Mouse (Mus musculus) neural tube, embryonic 13.5 days (tissue): Measurements from ENCODE around the gene Trappc11. TPM values are rescaled to one million over a fixed set of nuclear protein-coding genes. Genes with fewer than 3 reads are reported as not detected.
"Not testable (repeated sequence)": the region's sequence is repeated elsewhere in the genome, so short reads cannot be mapped to it uniquely, and the experiment has no call there.

Experiments
- ATAC-seq: fragments of 200-750 bp; cut with Nextera tagmentation; 2 replicates; pipeline ENCODE4 v1.8.0; 2017; ENCODE audit warnings: low read depth, mild to moderate bottlenecking, moderate TSS enrichment, moderate library complexity
- H3K27ac ChIP-seq: fragments of 300-500 bp; sonication (generic); replicated peaks from 2 replicates; pipeline ENCODE4 v1.5.1; 2015; ENCODE audit warnings: moderate library complexity, mild to moderate bottlenecking, inconsistent platforms
- H3K27me3 ChIP-seq: fragments of 300-500 bp; sonication (generic); 2 replicates; pipeline ENCODE4 v1.6.1; 2015; ENCODE audit warnings: mild to moderate bottlenecking, inconsistent platforms
- H3K36me3 ChIP-seq: fragments of 300-500 bp; sonication (generic); 2 replicates; pipeline ENCODE4 v1.6.1; 2015; ENCODE audit warnings: mild to moderate bottlenecking, inconsistent platforms
- H3K4me1 ChIP-seq: fragments of 300-500 bp; sonication (generic); replicated peaks from 2 replicates; pipeline ENCODE4 v1.6.1; 2015; ENCODE audit warnings: inconsistent platforms
- H3K4me2 ChIP-seq: fragments of 300-500 bp; sonication (generic); 2 replicates; pipeline ENCODE4 v1.6.1; 2015; ENCODE audit warnings: inconsistent platforms, mild to moderate bottlenecking, moderate library complexity
- H3K4me3 ChIP-seq: fragments of 300-500 bp; sonication (generic); 2 replicates; pipeline ENCODE4 v1.5.1; 2015; ENCODE audit warnings: mild to moderate bottlenecking, inconsistent platforms
- H3K9ac ChIP-seq: fragments of 300-500 bp; sonication (generic); 2 replicates; pipeline ENCODE4 v1.6.1; 2015; ENCODE audit warnings: moderate library complexity, mild to moderate bottlenecking, inconsistent platforms
- H3K9me3 ChIP-seq: fragments of 300-500 bp; sonication (generic); 2 replicates; pipeline ENCODE4 v1.6.1; 2016; ENCODE audit warnings: inconsistent platforms
- WGBS: fragments of 180-500 bp; shearing (Covaris S2); methylation state at CpG from one replicate; pipeline ENCODE4 v1.1.7; 2015; 5-methylcytosine and 5-hydroxymethylcytosine counted together
- polyA plus RNA-seq: library from polyadenylated mRNA; unstranded; fragments of >200 nt; fragmentation: Nextera tagmentation; extraction: Ambion mirVana; gene quantifications from 2 replicates; pipeline ENCODE4 v1.2.1, GENCODE M21; 2015

Trappc11 gene
- polyA plus RNA-seq, 1 experiment from 2014 or later = 40.7 TPM

- ATAC-seq = no peak
- H3K27me3 ChIP-seq = no peaks in the 10 kb centered on the region
- WGBS = 72% methylated on average over 10 of the region's 10 CpGs
These were observed 71.6 kb downstream of the Trappc11 start for GRCm38 (mm10) chr8:47461650-47462049.

GRCm38 (mm10) chr8:47459216-47459749, 74.0 kb downstream of the Trappc11 start:
- Histone ChIP-seq H3K27ac (no peak overlapping the region), H3K27me3 (no peaks in the 10 kb centered on the region), H3K9ac (no peak overlapping the region), H3K36me3 (no peaks in the 10 kb centered on the region), H3K9me3 (peaks cover 5% of the 10 kb centered on the region), H3K4me1 (no peaks in the 10 kb centered on the region), H3K4me2 (no peak overlapping the region), H3K4me3 (no peak overlapping the region)
- ATAC-seq = no peak
- WGBS = 89% methylated on average over 6 of the region's 6 CpGs

More at GRCm38 (mm10) chr8:47461650-47462049, 71.6 kb downstream of the Trappc11 start:
- no peak overlapping the region for H3K9ac ChIP-seq
- H3K4me2 ChIP-seq = no peak overlapping the region
- no peak overlapping the region for H3K27ac ChIP-seq
- H3K4me3 ChIP-seq = no peak overlapping the region
- H3K9me3 ChIP-seq = peaks cover 5% of the 10 kb centered on the region
- no peaks in the 10 kb centered on the region for H3K36me3 ChIP-seq
- no peaks in the 10 kb centered on the region for H3K4me1 ChIP-seq

- no peak overlapping the region for H3K4me2 ChIP-seq
- 94% methylated on average over 10 of the region's 10 CpGs for WGBS
These were observed 74.7 kb downstream of the Trappc11 start for GRCm38 (mm10) chr8:47458591-47458990.

GRCm38 (mm10) chr8:47449211-47449610, 84.1 kb downstream of the Trappc11 start:
- 98% methylated on average over 2 of the region's 2 CpGs for WGBS
- H3K9ac ChIP-seq, H3K9me3 ChIP-seq, H3K4me3 ChIP-seq, H3K4me1 ChIP-seq, ATAC-seq, H3K36me3 ChIP-seq, H3K27ac ChIP-seq, H3K4me2 ChIP-seq, H3K27me3 ChIP-seq: not testable (repeated sequence)

More at GRCm38 (mm10) chr8:47458591-47458990, 74.7 kb downstream of the Trappc11 start:
- Histone ChIP-seq H3K4me1 (no peaks in the 10 kb centered on the region), H3K4me3 (no peak overlapping the region), H3K36me3 (no peaks in the 10 kb centered on the region), H3K27me3 (no peaks in the 10 kb centered on the region), H3K27ac (no peak overlapping the region), H3K9ac (no peak overlapping the region), H3K9me3 (peaks cover 5% of the 10 kb centered on the region)
- no peak for ATAC-seq

- 77% methylated on average over 19 of the region's 19 CpGs for WGBS
- Histone ChIP-seq H3K4me2 (no peak within 1 kb of the TSS), H3K9me3 (peaks cover 8% of the 10 kb centered on the region; the same call in 1 of the 2 replicates), H3K36me3 (no peaks in the 10 kb centered on the region), H3K4me1 (no peaks in the 10 kb centered on the region), H3K9ac (no peak within 1 kb of the TSS), H3K27me3 (no peaks in the 10 kb centered on the region), H3K27ac (no peak within 1 kb of the TSS), H3K4me3 (no peak within 1 kb of the TSS)
- no peak for ATAC-seq
These were observed 86.8 kb downstream of the Trappc11 start, which contains the start of gene Stox2 for GRCm38 (mm10) chr8:47446312-47447046. Stox2 (minus strand) TSS chr8:47446362.

Other genes starting within 250 kb of the Trappc11 start
- gene Stox2, start 87.1 kb downstream of the Trappc11 start, polyA plus RNA-seq = 33.5 and 36.7 TPM in 2 replicates
- gene Rwdd4a, start 194 bp upstream of the Trappc11 start, polyA plus RNA-seq = 31.8 and 37.5 TPM in 2 replicates
- gene Ing2, start 142.1 kb upstream of the Trappc11 start, polyA plus RNA-seq = 7.9 and 8.5 TPM in 2 replicates
- 37.2 and 42.3 TPM in 2 replicates for gene Cdkn2aip, start 180.5 kb upstream of the Trappc11 start, polyA plus RNA-seq